Mouse (Mus musculus) myocyte (in vitro differentiated cells): ENCODE measurements around the gene Kalrn. TPM values are rescaled to one million over a fixed set of nuclear protein-coding genes. Genes with fewer than 3 reads are reported as not detected.
"Not testable (repeated sequence)": the region's sequence is repeated elsewhere in the genome, so short reads cannot be mapped to it uniquely, and the experiment has no call there.

ENCODE experiments used
- H3K27me3 ChIP-seq: one replicate; pipeline ENCODE4 v1.6.1; 2011; ENCODE audit not compliant: control insufficient read depth, insufficient read depth, insufficient read length
- H3K36me3 ChIP-seq: one replicate; pipeline ENCODE4 v1.6.1; 2011; ENCODE audit not compliant: control insufficient read depth, insufficient read depth
- H3K4me2 ChIP-seq: one replicate; pipeline ENCODE4 v1.6.1; 2011; ENCODE audit warnings: low read depth, control low read depth
- H3K4me3 ChIP-seq: one replicate; pipeline ENCODE4 v1.5.1; 2011; ENCODE audit warnings: mild to moderate bottlenecking, control low read depth, moderate library complexity
- H3K79me2 ChIP-seq: one replicate; pipeline ENCODE4 v1.6.1; 2011; ENCODE audit not compliant: control insufficient read depth, insufficient read depth
- H3ac ChIP-seq: one replicate; pipeline ENCODE4 v1.6.1; 2011; ENCODE audit not compliant: control insufficient read depth, insufficient read length
- CEBPB ChIP-seq: IDR thresholded peaks from 2 replicates; pipeline ENCODE4 v1.6.1; 2011; ENCODE audit warnings: mild to moderate bottlenecking, moderate library complexity; ENCODE audit not compliant: poor library complexity, insufficient read depth, severe bottlenecking
- E2F4 ChIP-seq: IDR thresholded peaks from one replicate; pipeline ENCODE4 v1.6.1; 2011; ENCODE audit warnings: mild to moderate bottlenecking, control low read depth, moderate library complexity; ENCODE audit not compliant: insufficient read depth
- MAX ChIP-seq: IDR thresholded peaks from one replicate; pipeline ENCODE4 v1.6.1; 2011; ENCODE audit warnings: low read depth, mild to moderate bottlenecking, control low read depth
- MYOD1 ChIP-seq, 3 experiments: IDR thresholded peaks; one replicate each; pipeline ENCODE4 v1.6.1; 2011; ENCODE audit warnings: control low read depth in 2 of 3, low read depth in 2 of 3, mild to moderate bottlenecking in 2 of 3, moderate library complexity in 1 of 3; ENCODE audit not compliant: insufficient read length in 2 of 3, control insufficient read depth in 1 of 3
- MYOG ChIP-seq, 3 experiments: IDR thresholded peaks; one replicate each; pipeline ENCODE4 v1.6.1; 2011; ENCODE audit warnings: control low read depth in 2 of 3, low read depth in 2 of 3, mild to moderate bottlenecking in 2 of 3; ENCODE audit not compliant: insufficient read length in 2 of 3, control insufficient read depth in 1 of 3, insufficient read depth in 1 of 3
- POLR2A ChIP-seq: IDR thresholded peaks from one replicate; pipeline ENCODE4 v1.6.1; 2011; ENCODE audit warnings: low read depth, mild to moderate bottlenecking, control low read depth, moderate library complexity; ENCODE audit not compliant: insufficient read length
- POLR2AphosphoS2 ChIP-seq: IDR thresholded peaks from one replicate; pipeline ENCODE4 v1.6.1; 2011; ENCODE audit warnings: low read depth, control low read depth; ENCODE audit not compliant: insufficient read length
- REST ChIP-seq: IDR thresholded peaks from one replicate; pipeline ENCODE4 v1.6.1; 2011; ENCODE audit warnings: mild to moderate bottlenecking, control low read depth, moderate library complexity; ENCODE audit not compliant: insufficient read depth, insufficient read length
- SRF ChIP-seq: IDR thresholded peaks from one replicate; pipeline ENCODE4 v1.6.1; 2011; ENCODE audit warnings: low read depth; ENCODE audit not compliant: control insufficient read depth, insufficient read length
- TCF12 ChIP-seq: IDR thresholded peaks from one replicate; pipeline ENCODE4 v1.6.1; 2011; ENCODE audit warnings: mild to moderate bottlenecking, control low read depth; ENCODE audit not compliant: poor library complexity, insufficient read depth, severe bottlenecking
- TCF3 ChIP-seq: IDR thresholded peaks from one replicate; pipeline ENCODE4 v1.6.1; 2011; ENCODE audit warnings: low read depth, control low read depth; ENCODE audit not compliant: insufficient read length
- USF1 ChIP-seq: IDR thresholded peaks from one replicate; pipeline ENCODE4 v1.6.1; 2011; ENCODE audit warnings: low read depth, mild to moderate bottlenecking, control low read depth, moderate library complexity
- polyA plus RNA-seq: library from polyadenylated mRNA; unstranded; fragments of >200 nt; fragmentation: generic; extraction: Trizol; gene quantifications from one replicate; pipeline ENCODE4 v1.2.1, GENCODE M21; 2012; ENCODE audit warnings: missing spikeins

Gene Kalrn
- polyA plus RNA-seq, 1 experiment = 5.5 TPM

DNA sequence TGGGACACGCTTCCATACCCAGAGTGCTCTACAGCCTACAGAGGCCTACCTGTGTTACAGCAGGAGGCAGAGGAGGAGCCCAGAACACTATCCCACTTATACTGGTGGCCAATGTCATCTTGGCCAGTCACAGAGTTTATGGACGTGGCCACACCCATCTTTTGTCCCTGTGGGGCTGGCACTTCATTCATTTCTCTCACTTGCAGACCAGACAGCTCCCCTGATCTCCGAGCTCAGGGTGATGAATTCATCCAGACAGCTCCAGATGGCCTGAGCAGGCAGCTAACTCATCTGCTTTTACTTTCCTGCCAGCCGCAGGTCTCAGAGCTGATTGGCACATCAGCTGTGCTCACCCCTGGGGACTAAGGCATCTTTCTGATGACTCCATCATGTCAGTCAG lies 267.7 kb downstream of the Kalrn start:
- H3K79me2 ChIP-seq = no peaks in the 10 kb centered on the region
- no peak overlapping the region for H3K4me2 ChIP-seq
- H3K4me3 ChIP-seq = no peak overlapping the region
- TF ChIP-seq USF1 (no peak), CEBPB (no peak), TCF3 (no peak)
- H3K36me3 ChIP-seq = no peaks in the 10 kb centered on the region
- H3ac ChIP-seq = no peak overlapping the region
- no peaks in the 10 kb centered on the region for H3K27me3 ChIP-seq

DNA sequence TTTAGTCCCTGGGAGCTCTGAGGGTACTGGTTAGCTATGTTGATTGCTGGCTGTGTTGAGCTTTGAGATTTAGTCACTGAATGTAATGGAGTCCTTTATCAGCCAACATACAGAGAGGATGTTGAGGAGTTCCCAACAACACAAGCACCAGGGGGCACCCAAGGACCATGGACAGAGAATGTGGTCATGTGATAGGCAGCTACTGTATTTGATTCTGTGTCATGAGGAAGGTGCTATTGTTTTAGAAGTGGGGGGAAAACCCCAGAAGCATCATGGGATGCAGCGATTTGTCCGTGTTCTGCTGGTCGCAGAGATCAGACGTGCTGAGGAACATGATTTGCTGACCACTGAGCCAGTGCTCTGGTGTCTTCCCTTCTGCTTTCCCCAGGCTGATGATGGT lies 269.5 kb downstream of the Kalrn start:
- not testable (repeated sequence) for H3K79me2 ChIP-seq, H3K4me3 ChIP-seq, H3ac ChIP-seq, H3K4me2 ChIP-seq, H3K27me3 ChIP-seq, H3K36me3 ChIP-seq
- peak; percentile 80 for TF ChIP-seq USF1

DNA sequence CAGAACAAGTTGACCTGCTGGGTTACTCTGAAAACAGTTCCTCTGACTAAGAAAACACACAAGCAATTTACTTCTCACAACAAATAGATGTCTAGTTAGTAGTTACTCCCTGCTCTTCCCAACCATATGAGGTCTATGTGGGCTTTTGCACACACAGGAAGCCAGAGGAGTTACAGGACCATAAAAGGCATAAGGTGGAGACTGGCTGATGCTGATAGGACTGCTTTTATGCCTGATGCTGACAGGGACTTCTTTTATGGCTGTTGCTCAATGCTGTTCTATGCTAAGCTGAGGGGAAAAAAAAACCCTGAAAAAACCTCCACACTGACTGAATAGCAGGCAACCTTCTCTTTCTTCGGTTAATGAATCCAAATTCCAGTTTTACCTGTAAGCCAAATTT lies 270.8 kb downstream of the Kalrn start:
- no peaks in the 10 kb centered on the region for H3K36me3 ChIP-seq
- H3K27me3 ChIP-seq = no peaks in the 10 kb centered on the region
- H3K79me2 ChIP-seq = no peaks in the 10 kb centered on the region
- H3K4me3 ChIP-seq = no peak overlapping the region
- no peak overlapping the region for H3ac ChIP-seq
- no peak overlapping the region for H3K4me2 ChIP-seq
- TF ChIP-seq TCF3 (no peak), E2F4 (no peak), MYOG (IDR thresholded peaks at IDR 0.05; ENCODE audit: control insufficient read depth in 1 of 3, insufficient read depth in 1 of 3, insufficient read length in 2 of 3, low read depth in 2 of 3) (no peak), REST (no peak), TCF12 (no peak), USF1 (no peak), POLR2AphosphoS2 (no peak), CEBPB (no peak), POLR2A (no peak), MAX (no peak), MYOD1 (IDR thresholded peaks at IDR 0.05; ENCODE audit: control insufficient read depth in 1 of 3, insufficient read length in 2 of 3, low read depth in 2 of 3) (no peak), SRF (no peak)

DNA sequence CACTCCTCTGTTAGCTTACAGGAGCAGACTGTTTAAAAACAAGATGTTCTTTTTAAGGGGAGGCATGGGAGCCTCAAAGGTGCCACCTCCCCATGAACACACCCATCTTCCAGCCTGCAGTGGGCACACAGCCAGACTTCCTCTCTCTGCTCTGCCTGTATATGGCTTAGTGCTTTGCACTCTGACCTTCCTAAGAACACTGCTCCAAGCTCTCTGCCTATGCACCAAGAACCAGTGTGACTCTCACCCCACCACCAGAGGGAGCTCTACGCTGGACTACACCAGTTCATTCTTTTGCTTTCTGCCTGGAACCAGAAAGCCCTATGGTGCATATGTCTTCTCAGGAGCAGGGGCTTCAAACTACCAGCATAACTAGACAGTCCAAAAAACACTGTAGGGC lies 271.3 kb downstream of the Kalrn start:
- TF ChIP-seq E2F4 (no peak), USF1 (no peak), TCF12 (no peak), SRF (no peak), MYOD1 (IDR thresholded peaks at IDR 0.05; ENCODE audit: control insufficient read depth in 1 of 3, insufficient read length in 2 of 3, low read depth in 2 of 3) (no peak), POLR2A (no peak), MYOG (IDR thresholded peaks at IDR 0.05; ENCODE audit: control insufficient read depth in 1 of 3, insufficient read depth in 1 of 3, insufficient read length in 2 of 3, low read depth in 2 of 3) (no peak), REST (no peak), POLR2AphosphoS2 (no peak), MAX (no peak), CEBPB (no peak), TCF3 (no peak)
- Histone ChIP-seq H3K79me2 (no peaks in the 10 kb centered on the region), H3K27me3 (no peaks in the 10 kb centered on the region), H3ac (no peak overlapping the region), H3K4me3 (no peak overlapping the region), H3K4me2 (no peak overlapping the region), H3K36me3 (no peaks in the 10 kb centered on the region)

DNA sequence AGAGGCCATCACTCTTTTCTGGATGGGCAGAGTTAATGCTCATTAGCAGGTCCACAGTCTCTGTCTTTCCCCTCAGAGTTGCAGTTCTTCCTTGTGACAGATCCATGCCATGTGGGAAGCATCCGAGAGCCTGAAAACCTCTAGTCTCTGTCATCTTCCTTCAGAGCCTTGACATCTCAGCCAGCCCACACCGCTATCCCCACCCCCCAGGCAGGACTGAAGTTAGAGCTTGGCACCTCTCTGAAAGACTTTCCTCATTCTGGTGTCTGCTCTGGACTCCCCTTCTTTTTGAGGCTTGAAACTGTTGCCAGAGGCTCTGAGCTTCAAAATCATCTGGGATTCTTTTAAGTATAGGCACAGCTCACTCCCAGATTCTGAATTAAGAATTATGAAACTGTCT lies 274.1 kb downstream of the Kalrn start:
- H3K27me3 ChIP-seq = no peaks in the 10 kb centered on the region
- no peak overlapping the region for H3ac ChIP-seq
- no peak overlapping the region for H3K4me2 ChIP-seq
- H3K79me2 ChIP-seq = no peaks in the 10 kb centered on the region
- no peak overlapping the region for H3K4me3 ChIP-seq
- TF ChIP-seq MAX (no peak), POLR2AphosphoS2 (no peak), REST (no peak), TCF3 (no peak), E2F4 (no peak), USF1 (no peak), MYOG (IDR thresholded peaks at IDR 0.05; ENCODE audit: control insufficient read depth in 1 of 3, insufficient read depth in 1 of 3, insufficient read length in 2 of 3, low read depth in 2 of 3) (no peak), SRF (no peak), POLR2A (no peak), CEBPB (no peak), TCF12 (no peak)
- no peaks in the 10 kb centered on the region for H3K36me3 ChIP-seq
